Mouse (Mus musculus) bone marrow macrophage, adult 2 months (primary cell): ENCODE measurements around the gene Cep41.

Experiments
- CTCF ChIP-seq: IDR thresholded peaks from 2 replicates; pipeline ENCODE4 v1.5.1; 2012; ENCODE audit warnings: low read depth, mild to moderate bottlenecking, low read length, moderate library complexity
- POLR2A ChIP-seq: IDR thresholded peaks from 2 replicates; pipeline ENCODE4 v1.6.1; 2012; ENCODE audit warnings: mild to moderate bottlenecking, low read depth, low read length, borderline replicate concordance

DNA sequence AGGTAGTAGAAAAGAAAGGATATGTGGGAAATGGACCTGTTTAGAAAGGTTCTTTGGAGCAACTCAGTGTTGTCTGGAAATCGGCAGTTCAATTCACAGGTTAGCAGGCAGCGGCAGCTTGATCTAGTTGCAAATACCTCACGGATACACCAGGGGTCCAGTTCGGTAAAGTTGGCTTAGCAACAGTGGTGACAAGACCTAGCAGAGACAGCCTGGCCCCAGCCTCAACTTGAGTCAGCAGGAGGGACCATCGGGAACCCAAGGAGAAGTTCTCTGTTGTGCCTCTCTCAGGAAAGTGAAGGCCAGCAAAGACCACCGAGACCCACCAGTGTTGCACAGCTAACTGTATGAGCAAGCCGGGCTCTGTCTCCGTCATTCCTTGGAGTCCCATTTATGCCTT is 1.6 kb upstream of the Cep41 start:
- TF ChIP-seq POLR2A (no peak), CTCF (no peak)
